Mouse (Mus musculus): Measurements from ENCODE around the gene Ndufv1.
"Not testable (repeated sequence)": the region's sequence is repeated elsewhere in the genome, so short reads cannot be mapped to it uniquely, and the experiment has no call there.

The Ndufv1 gene

GRCm38 (mm10) chr19:4012432-4013022 is at the start of gene Ndufv1:
TSS of gene Ndufv1 (minus strand) at chr19:4012806.
- DNase-seq (ENCODE audit: low spot score) = peak; percentile 98

GRCm38 (mm10) chr19:4060899-4061465 is 48.4 kb upstream of the Ndufv1 start:
- no peak for DNase-seq (ENCODE audit: low spot score)

- not testable (repeated sequence) for DNase-seq (ENCODE audit: low spot score)
Measured at GRCm38 (mm10) chr19:4060044-4060898, 47.7 kb upstream of the Ndufv1 start.

- DNase-seq (ENCODE audit: low spot score) = peak; percentile 55
Measured at GRCm38 (mm10) chr19:4059069-4059740, 46.6 kb upstream of the Ndufv1 start, which contains the start of gene Gstp3. TSS of gene Gstp3 (minus strand) at chr19:4059569.

GRCm38 (mm10) chr19:4058581-4058980 is 46.0 kb upstream of the Ndufv1 start:
- no peak for DNase-seq (ENCODE audit: low spot score)

- no peak for DNase-seq (ENCODE audit: low spot score)
Measured at GRCm38 (mm10) chr19:4057962-4058361, 45.4 kb upstream of the Ndufv1 start.

- no peak for DNase-seq (ENCODE audit: low spot score)
Measured at GRCm38 (mm10) chr19:4057389-4057788, 44.8 kb upstream of the Ndufv1 start.

- DNase-seq (ENCODE audit: low spot score) = no peak
Measured at GRCm38 (mm10) chr19:4056727-4057126, 44.1 kb upstream of the Ndufv1 start.

GRCm38 (mm10) chr19:4055947-4056693 is 43.5 kb upstream of the Ndufv1 start:
- DNase-seq (ENCODE audit: low spot score) = peak; percentile 69

- no peak for DNase-seq (ENCODE audit: low spot score)
Measured at GRCm38 (mm10) chr19:4055216-4055946, 42.8 kb upstream of the Ndufv1 start.

- no peak for DNase-seq (ENCODE audit: low spot score)
Measured at GRCm38 (mm10) chr19:4054613-4055012, 42.0 kb upstream of the Ndufv1 start.

- DNase-seq (ENCODE audit: low spot score) = no peak
Measured at GRCm38 (mm10) chr19:4052516-4053030, 40.0 kb upstream of the Ndufv1 start.

- DNase-seq (ENCODE audit: low spot score) = no peak
Measured at GRCm38 (mm10) chr19:4051741-4052515, 39.3 kb upstream of the Ndufv1 start.

GRCm38 (mm10) chr19:4051016-4051415 is 38.4 kb upstream of the Ndufv1 start:
- no peak for DNase-seq (ENCODE audit: low spot score)

- DNase-seq (ENCODE audit: low spot score) = not testable (repeated sequence)
Measured at GRCm38 (mm10) chr19:4049069-4049468, 36.5 kb upstream of the Ndufv1 start.

- peak; percentile 47 for DNase-seq (ENCODE audit: low spot score)
Measured at GRCm38 (mm10) chr19:4047859-4048258, 35.3 kb upstream of the Ndufv1 start.

- peak; percentile 75 for DNase-seq (ENCODE audit: low spot score)
Measured at GRCm38 (mm10) chr19:4046866-4047254, 34.3 kb upstream of the Ndufv1 start.

- DNase-seq (ENCODE audit: low spot score) = peak; percentile 72
Measured at GRCm38 (mm10) chr19:4045966-4046865, 33.6 kb upstream of the Ndufv1 start, which contains the start of gene Gstp2. TSS of gene Gstp2 (minus strand) at chr19:4046023.

GRCm38 (mm10) chr19:4044109-4044508 is 31.5 kb upstream of the Ndufv1 start:
- DNase-seq (ENCODE audit: low spot score) = not testable (repeated sequence)

Measured in yolk sac, embryonic 10.5 days (tissue).